Mouse (Mus musculus) left cerebral cortex, adult 11 months (tissue): ENCODE measurements at regions not wholly inside any gene's neighbourhood (a gene's known extent, or its start where the extent isn't known, plus 50 kb on each side); places are given as distances from the start of the nearest gene placed in this dataset.
"Not testable (repeated sequence)": the region's sequence is repeated elsewhere in the genome, so short reads cannot be mapped to it uniquely, and the experiment has no call there.

Experiments
- DNase-seq: peaks from one replicate; pipeline ENCODE4 v3.0.0; 2022; ENCODE audit warnings: low spot score

DNA sequence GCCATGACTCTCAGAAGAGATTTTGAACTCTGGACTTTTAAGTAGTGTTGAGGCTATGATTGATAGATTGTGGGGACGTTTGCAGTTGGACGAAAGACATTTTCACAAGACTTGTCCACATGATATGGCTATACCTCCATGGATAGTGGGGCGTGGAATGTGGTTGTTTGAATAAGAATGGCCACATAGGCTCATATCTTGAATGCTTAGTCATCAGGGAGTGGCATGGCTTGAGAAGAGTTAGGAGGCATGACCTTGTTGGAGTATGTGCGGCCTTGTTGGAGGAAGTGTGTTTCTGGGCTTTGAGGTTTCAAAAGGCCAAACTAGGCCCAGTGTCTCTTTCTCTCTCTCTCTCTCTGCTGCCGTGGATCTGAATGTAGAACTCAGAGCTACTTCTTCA is 204.7 kb upstream of the Pclo start:
- DNase-seq = no peak

DNA sequence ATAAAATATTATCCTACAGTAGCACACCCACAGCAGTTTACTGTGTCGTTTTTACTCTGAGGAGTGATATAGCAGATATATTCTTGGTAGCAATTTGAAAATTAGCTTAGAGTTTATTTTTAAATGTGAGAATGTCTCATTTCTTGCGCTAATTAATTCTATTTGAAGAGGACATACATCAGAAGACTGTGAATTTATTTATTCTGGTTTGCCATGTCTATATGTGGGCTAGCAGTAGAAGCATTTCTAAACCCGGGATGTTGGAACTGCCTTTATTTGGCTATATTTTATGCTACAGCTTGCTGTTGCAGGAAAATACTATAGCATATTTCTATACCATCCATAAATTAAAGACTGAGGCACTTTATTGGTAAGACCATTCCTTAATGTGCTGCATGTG is 203.0 kb upstream of the Pclo start:
- no peak for DNase-seq

DNA sequence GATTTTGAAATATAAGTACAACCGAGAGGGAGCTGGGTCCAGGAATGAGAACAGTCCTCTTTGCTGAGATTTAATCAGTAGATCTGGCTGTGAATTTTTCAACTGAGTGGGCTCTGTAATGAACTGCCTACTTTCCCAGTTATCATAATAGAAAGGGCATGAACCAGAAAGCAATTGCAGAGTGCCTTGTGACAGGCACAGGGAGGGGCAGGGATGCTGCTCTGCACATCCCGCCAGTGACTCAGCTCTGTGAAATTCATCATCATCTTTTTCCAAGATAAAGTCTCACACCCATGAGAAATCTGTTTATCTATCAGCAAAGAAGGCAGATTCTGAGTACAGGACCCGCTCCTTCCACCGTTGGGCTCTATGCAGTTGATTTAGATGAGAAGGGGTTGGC is 194.5 kb upstream of the Pclo start:
- peak; percentile 27 for DNase-seq

DNA sequence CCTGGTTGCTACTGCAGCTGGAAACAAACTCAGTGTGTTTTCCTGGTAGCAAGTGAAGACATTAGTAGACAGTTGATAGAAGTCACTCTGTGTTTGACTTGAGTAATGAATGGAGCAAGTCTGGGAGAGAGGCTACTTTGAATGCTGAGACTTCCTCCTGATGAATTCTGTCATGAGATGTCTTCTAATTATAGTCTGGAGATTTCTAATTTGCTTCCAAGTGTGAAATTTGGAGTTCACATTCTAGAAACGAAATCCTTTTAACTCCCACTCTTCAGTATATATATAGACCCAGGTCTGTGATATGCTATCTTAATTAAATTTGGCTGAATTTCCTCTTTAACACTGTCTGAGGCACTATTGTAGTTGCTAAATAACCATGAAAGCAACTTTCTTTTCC is 192.7 kb upstream of the Pclo start:
- peak; percentile 11 for DNase-seq

DNA sequence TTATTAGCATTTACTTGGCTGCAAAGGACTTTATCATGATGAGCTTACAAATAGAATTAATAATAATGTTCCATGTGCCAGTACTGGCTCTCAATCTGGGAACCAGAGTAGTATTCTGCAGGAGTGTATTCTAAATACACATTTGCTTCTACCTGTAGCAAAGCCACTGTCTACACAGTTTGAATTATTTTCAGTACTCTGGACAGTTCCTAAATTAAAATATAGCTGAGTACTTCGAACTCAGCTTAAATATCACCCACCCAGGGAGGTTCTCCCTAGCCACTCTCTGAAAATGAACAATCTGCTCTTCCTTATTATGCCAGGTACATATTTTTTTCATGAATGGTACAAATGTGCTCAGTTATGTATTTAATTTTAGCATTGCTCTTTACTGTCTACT is 154.3 kb upstream of the Pclo start:
- no peak for DNase-seq

DNA sequence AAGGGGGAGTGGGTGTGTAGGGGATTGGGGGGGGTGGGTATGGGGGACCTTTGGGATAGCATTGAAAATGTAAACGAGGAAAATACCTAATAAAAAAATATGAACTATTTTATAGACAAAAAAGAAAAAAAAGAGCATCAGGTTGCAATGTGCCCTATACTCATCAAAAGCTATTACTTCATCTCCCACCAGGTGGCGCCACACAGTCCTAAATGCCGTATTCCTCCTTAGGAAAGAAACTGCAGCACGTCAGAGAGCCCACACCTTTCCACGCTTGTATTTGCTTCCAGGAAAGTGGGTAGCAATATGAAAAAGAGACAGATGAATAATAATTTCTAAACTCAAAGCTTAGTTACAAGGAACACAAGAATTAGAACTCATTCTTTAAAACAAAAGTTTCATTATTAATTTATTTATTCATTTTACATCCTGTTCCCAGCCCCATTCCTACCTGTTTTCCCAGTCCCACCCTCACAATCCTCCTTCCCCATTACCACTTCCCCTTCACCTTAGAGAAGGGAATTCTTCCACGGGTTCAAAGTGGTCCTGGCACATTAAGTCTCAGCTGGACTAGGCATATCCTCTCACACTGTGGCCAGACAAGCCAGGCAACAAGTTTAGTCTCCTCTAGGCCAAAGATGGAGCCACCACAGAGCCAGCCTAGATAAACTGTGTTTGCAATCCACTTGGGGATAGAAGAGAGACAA is 125.4 kb upstream of the Pclo start:
- DNase-seq = peak; percentile 51

DNA sequence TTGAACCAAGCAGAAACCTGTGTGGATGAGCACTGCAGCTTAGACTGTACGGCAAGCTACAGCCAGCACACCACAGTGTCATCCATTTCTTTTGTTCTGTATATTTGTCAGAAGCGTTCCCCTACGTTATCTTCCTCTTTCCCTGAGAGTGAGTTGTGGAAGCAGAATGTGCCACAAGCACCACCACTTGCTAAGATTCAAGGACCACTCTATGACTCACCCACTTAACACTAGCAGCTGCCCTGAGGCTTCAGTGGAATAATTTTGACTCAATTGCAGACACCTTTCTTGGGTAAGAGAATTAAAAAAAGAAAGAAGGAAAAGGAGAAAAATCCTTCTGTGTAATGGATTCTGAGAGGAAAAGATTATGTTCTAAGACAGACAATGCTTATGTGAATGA is 122.9 kb upstream of the Pclo start:
- no peak for DNase-seq

DNA sequence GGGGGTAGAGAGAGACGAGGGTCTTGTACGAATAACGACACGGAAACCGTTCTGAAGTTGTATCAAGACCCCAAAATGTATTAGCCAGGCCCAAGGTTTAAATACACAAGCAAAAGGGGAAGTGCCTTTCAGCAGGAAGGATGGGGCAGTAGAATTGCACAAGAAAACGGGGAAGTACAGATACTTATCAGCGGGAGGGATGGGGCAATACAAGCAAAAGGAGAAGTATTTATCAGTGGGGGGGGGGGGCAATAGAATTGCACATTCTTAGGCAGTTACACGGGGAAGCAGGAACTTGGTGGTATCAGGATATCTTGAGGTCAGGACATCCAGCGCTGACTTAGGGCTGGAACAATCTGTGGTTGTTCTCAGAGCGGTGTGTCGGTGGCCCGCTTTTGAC is 111.3 kb upstream of the Pclo start:
- not testable (repeated sequence) for DNase-seq

DNA sequence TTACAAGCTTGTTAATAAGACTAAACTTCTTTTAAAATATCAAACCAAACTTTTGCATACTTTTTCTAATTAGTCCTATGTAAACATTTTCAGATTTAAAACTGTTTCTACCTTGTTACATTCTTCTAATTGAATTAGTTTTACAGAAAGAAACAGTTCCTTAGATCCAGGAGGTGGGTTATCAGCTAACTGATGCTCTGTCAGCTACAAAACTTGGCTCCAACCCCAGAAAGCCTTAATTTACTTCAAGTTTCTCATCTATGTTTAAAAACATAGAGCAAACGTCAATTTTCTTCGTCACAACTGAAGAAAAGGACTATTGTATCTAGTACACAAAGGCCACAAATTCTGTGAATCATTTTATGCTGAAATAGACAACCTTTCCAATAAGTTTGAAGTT is 110.4 kb upstream of the Pclo start:
- DNase-seq = no peak

DNA sequence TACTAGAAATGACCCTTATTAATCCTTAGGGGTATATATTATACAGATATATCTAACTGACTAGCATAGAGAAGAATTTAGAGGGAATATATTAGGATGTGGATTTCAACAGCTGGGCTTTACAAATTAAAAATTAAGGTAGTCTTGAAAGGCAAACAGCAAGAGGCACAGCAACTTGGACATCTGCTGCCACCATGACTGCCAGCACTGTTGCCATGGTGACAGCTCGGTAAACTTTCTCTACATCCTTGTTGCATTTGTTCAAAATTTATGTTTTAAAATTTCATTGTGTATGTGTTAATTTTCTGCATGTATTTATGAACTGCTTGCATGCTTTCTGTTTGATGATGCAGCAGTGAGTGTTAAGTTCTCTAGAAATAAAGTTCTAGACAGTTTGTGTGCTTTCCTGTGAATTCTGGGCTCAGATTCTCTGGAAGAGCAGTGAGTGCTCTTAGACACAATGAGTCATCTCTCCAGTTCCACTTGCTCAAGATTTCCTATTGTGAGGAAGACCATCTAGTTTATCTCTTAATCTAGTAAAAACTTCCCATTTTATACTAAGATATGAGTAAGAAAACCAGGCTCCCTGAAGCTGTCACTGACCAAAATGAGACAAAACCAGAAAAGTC is 99.4 kb upstream of the Pclo start:
- no peak for DNase-seq

DNA sequence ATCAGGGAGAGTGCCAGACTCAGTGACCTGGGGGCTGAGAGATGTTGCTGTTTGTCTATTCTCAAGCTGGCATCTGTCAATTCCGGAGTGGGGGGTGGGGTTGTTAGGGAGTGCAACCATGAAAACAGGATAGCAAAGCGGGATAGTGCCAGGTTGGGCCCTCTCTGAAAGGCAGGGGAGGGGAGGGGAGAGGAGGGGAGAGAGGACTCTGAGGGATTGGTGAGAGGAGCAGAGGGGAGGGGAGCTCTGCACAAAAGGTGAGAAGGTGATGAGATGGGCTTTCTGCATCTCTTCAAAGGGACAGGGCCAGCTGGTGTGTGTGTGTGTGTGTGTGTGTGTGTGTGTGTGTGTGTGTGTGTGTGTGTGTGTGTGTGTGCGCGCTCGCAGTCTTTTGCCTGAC is 61.6 kb upstream of the Pclo start:
- no peak for DNase-seq
